Mouse (Mus musculus) cortical plate, adult 2 months (tissue): Measurements from ENCODE around the gene Eps8l2.

Experiments
- CTCF ChIP-seq: fragments of 200-500 bp; IDR thresholded peaks from 2 replicates; pipeline ENCODE4 v1.5.1; 2011; ENCODE audit warnings: mild to moderate bottlenecking, control low read depth, low read length; ENCODE audit not compliant: insufficient read depth; ENCODE audit errors: extremely low read depth
- POLR2A ChIP-seq: fragments of 200-500 bp; IDR thresholded peaks from 2 replicates; pipeline ENCODE4 v1.6.1; 2011; ENCODE audit warnings: mild to moderate bottlenecking, low read length, control low read depth; ENCODE audit not compliant: insufficient read depth; ENCODE audit errors: extremely low read depth

DNA sequence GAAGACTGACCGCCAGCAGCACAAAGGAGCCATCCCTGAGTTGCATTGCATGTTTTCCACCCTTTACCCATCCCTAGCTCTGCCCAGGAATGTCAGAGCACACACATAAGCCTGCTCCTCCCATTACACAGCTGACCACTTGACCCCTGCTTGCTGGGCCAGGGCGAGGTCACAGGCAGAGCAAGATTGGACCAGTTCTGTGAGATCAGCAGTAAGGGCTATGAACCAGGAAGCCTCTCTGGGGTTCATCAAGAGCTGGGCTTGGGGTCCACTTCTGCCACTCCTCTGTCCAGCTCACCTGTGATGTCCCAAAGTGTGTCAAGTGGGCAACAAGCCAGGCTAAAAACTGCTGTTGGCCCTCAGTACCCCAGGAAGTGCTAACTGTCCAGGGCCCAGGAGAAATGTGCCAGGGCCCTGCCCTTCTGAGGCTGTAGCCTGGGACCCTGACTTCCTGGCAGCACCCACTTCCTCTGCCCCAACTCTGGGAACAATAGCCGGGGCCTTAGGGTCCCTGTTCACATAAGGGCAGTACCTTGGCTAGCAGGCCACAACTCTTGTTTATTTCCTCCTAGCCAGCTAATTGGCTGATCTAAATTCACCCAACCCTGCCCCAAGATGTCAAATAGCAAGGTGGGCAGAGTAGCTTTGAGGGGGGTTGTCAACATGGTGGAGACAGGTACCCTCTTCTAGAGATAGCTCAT, 814 bp upstream of the Eps8l2 start:
- TF ChIP-seq POLR2A (no peak), CTCF (no peak)
